Mouse (Mus musculus) CH12.LX (cell line): ENCODE results near the gene H2-DMa.

Experiments used
- CHD2 ChIP-seq: IDR thresholded peaks from 2 replicates; pipeline ENCODE4 v1.6.1; 2011; ENCODE audit warnings: low read length, improper control_type of control experiment
- CTCF ChIP-seq, 2 experiments: IDR thresholded peaks in 1 of 2; conservative IDR thresholded peaks in 1 of 2; 2 replicates each; pipeline ENCODE4 v1.5.1; 2011 to 2012; ENCODE audit warnings: low read depth in 2 of 2, low read length in 2 of 2, improper control_type of control experiment in 1 of 2, inconsistent platforms in 1 of 2, mild to moderate bottlenecking in 1 of 2, moderate library complexity in 1 of 2
- GABPA ChIP-seq: IDR thresholded peaks from 2 replicates; pipeline ENCODE4 v1.6.1; 2012; ENCODE audit warnings: low read depth, low read length, improper control_type of control experiment, inconsistent platforms; ENCODE audit not compliant: insufficient replicate concordance
- IRF4 ChIP-seq: IDR thresholded peaks from 2 replicates; pipeline ENCODE4 v1.6.1; 2014; ENCODE audit warnings: low read depth, mild to moderate bottlenecking, inconsistent platforms, low read length, improper control_type of control experiment
- MAX ChIP-seq: IDR thresholded peaks from 2 replicates; pipeline ENCODE4 v1.6.1; 2011; ENCODE audit warnings: low read length, improper control_type of control experiment
- MEF2A ChIP-seq: IDR thresholded peaks from 2 replicates; pipeline ENCODE4 v1.6.1; 2014; ENCODE audit warnings: low read depth, mild to moderate bottlenecking, inconsistent platforms, low read length, improper control_type of control experiment, borderline replicate concordance
- MYC ChIP-seq: IDR thresholded peaks from 2 replicates; pipeline ENCODE4 v1.6.1; 2011; ENCODE audit warnings: low read depth, mild to moderate bottlenecking, improper control_type of control experiment, low read length
- NELFE ChIP-seq: IDR thresholded peaks from 2 replicates; pipeline ENCODE4 v1.6.1; 2011; ENCODE audit warnings: low read depth, low read length, improper control_type of control experiment
- NRF1 ChIP-seq: IDR thresholded peaks from 2 replicates; pipeline ENCODE4 v1.6.1; 2014; ENCODE audit warnings: low read depth, mild to moderate bottlenecking, inconsistent platforms, low read length, improper control_type of control experiment, moderate library complexity
- POLR2A ChIP-seq: IDR thresholded peaks from 2 replicates; pipeline ENCODE4 v1.6.1; 2011; ENCODE audit warnings: low read depth, mild to moderate bottlenecking, improper control_type of control experiment, low read length
- TCF12 ChIP-seq: IDR thresholded peaks from 2 replicates; pipeline ENCODE4 v1.6.1; 2014; ENCODE audit warnings: low read depth, mild to moderate bottlenecking, inconsistent platforms, low read length, improper control_type of control experiment
- UBTF ChIP-seq: IDR thresholded peaks from 2 replicates; pipeline ENCODE4 v1.6.1; 2012; ENCODE audit warnings: low read depth, mild to moderate bottlenecking, inconsistent platforms, low read length, improper control_type of control experiment, moderate library complexity
- USF1 ChIP-seq: IDR thresholded peaks from 2 replicates; pipeline ENCODE4 v1.6.1; 2014; ENCODE audit warnings: low read depth, mild to moderate bottlenecking, inconsistent platforms, low read length, improper control_type of control experiment
- ZNF384 ChIP-seq: IDR thresholded peaks from 2 replicates; pipeline ENCODE4 v1.6.1; 2012; ENCODE audit warnings: low read depth, low read length, improper control_type of control experiment, inconsistent platforms

- TF ChIP-seq POLR2A: no peak
- no peak for TF ChIP-seq USF1
- no peak for TF ChIP-seq NRF1
- TF ChIP-seq UBTF: no peak
- TF ChIP-seq CTCF (conservative IDR thresholded peaks at IDR 0.05 in 1 of 2, IDR thresholded peaks at IDR 0.05 in 1 of 2; ENCODE audit: low read depth in 2 of 2, low read length in 2 of 2): no peak
- TF ChIP-seq TCF12: no peak
- no peak for TF ChIP-seq CHD2
- no peak for TF ChIP-seq IRF4
- no peak for TF ChIP-seq MAX
- TF ChIP-seq ZNF384: no peak
- TF ChIP-seq NELFE: no peak
- no peak for TF ChIP-seq MYC
- TF ChIP-seq GABPA: no peak
- no peak for TF ChIP-seq MEF2A
Measured at GRCm38 (mm10) chr17:34097272-34097671, 22.1 kb upstream of the H2-DMa start.
